Mouse (Mus musculus) heart, embryonic 16.5 days (tissue): ENCODE results near the gene Col4a2. TPM values are rescaled to one million over a fixed set of nuclear protein-coding genes. Genes with fewer than 3 reads are reported as not detected.

Experiments used
- ATAC-seq: fragments of 200-750 bp; cut with Nextera tagmentation; replicated peaks from 2 replicates; pipeline ENCODE4 v1.8.0; 2017; ENCODE audit warnings: moderate number of reproducible peaks; ENCODE audit not compliant: insufficient read depth, low FRiP score; ENCODE audit errors: extremely low read depth
- H3K27ac ChIP-seq: fragments of 300-500 bp; sonication (generic); 2 replicates; pipeline ENCODE4 v1.5.1; 2014; ENCODE audit warnings: mild to moderate bottlenecking, low read length, control low read depth, moderate library complexity
- H3K27me3 ChIP-seq: fragments of 300-500 bp; sonication (generic); 2 replicates; pipeline ENCODE4 v1.6.1; 2014; ENCODE audit warnings: low read length, mixed read lengths; ENCODE audit not compliant: control insufficient read depth, insufficient read depth
- H3K36me3 ChIP-seq: fragments of 300-500 bp; sonication (generic); 2 replicates; pipeline ENCODE4 v1.6.1; 2014; ENCODE audit not compliant: control insufficient read depth, insufficient read depth
- H3K4me1 ChIP-seq: fragments of 300-500 bp; sonication (generic); 2 replicates; pipeline ENCODE4 v1.6.1; 2014; ENCODE audit warnings: low read length, mixed read lengths; ENCODE audit not compliant: control insufficient read depth, insufficient read depth
- H3K4me2 ChIP-seq: fragments of 300-500 bp; sonication (generic); 2 replicates; pipeline ENCODE4 v1.6.1; 2014; ENCODE audit warnings: low read depth, mild to moderate bottlenecking, control low read depth, low read length
- H3K4me3 ChIP-seq: fragments of 300-500 bp; sonication (generic); 2 replicates; pipeline ENCODE4 v1.5.1; 2014; ENCODE audit warnings: mild to moderate bottlenecking, control low read depth, low read length
- H3K9ac ChIP-seq: fragments of 300-500 bp; sonication (generic); 2 replicates; pipeline ENCODE4 v1.6.1; 2014; ENCODE audit warnings: low read length, control low read depth
- H3K9me3 ChIP-seq: fragments of 300-500 bp; sonication (generic); replicated peaks from 2 replicates; pipeline ENCODE4 v1.6.1; 2016; ENCODE audit warnings: low read length; ENCODE audit not compliant: control insufficient read depth
- WGBS: fragments of 180-500 bp; shearing (Covaris S2); extraction: QIAGEN DNeasy Blood & Tissue Kit; methylation state at CpG from one replicate; pipeline ENCODE4 v1.1.7; 2014; 5-methylcytosine and 5-hydroxymethylcytosine counted together
- polyA plus RNA-seq: library from polyadenylated mRNA; unstranded; fragments of >200 nt; fragmentation: Nextera tagmentation; extraction: Ambion mirVana; gene quantifications from 2 replicates; pipeline ENCODE4 v1.2.1, GENCODE M21; 2015

Gene Col4a2
- polyA plus RNA-seq, 1 experiment from 2014 or later = 80.1 TPM

DNA sequence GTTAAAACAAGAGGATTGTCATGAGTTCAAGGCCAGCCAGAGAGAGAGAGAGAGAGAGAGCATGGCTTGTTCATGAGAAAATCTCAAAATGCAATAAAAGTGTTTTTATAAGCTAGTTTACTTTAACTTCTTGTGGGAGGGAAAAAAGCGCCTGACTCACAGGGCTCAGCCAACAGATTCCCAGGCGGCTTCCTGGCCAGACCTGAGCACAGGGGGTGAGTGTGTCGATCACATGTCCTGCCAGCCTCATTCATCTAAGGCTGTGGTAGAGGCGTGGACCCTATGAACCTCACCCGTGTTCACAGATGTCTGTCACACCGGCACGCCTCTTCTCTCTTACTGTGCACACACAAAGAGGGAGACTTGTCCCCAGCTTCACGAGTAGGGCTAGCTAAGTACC is 87.6 kb downstream of the Col4a2 start:
- Histone ChIP-seq H3K4me1 (peaks cover 17% of the 10 kb centered on the region), H3K27me3 (no peaks in the 10 kb centered on the region), H3K4me3 (no peak overlapping the region), H3K9me3 (no peaks in the 10 kb centered on the region), H3K27ac (peak overlapping the region; percentile 69), H3K36me3 (peaks cover 24% of the 10 kb centered on the region), H3K9ac (no peak overlapping the region), H3K4me2 (no peak overlapping the region)
- 70% methylated on average over 8 of the region's 8 CpGs for WGBS
- peak; percentile 41; the same call in 1 of the 2 replicates for ATAC-seq

DNA sequence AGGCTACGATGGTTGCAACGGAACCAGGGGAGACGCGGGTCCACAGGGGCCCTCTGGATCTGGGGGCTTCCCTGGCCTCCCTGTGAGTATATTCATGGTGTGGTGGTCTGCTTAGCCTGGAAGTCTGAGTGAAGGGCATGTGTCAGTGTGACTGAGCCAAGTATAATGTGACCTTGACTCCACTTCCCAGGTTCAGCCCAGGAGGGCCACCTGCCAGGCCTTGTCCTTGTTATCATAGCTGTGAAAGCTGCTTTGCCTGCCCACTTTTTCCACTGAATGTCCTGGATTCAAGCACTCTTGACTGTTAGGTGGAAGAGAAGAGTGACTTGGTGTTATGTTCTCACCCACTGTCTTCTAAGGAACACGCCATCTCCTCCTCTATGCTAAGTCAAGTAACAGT is 88.6 kb downstream of the Col4a2 start:
- peaks cover 24% of the 10 kb centered on the region for H3K36me3 ChIP-seq
- H3K9ac ChIP-seq = no peak overlapping the region
- no peak overlapping the region for H3K4me3 ChIP-seq
- ATAC-seq = no peak
- WGBS = 92% methylated on average over 5 of the region's 5 CpGs
- peaks cover 17% of the 10 kb centered on the region for H3K4me1 ChIP-seq
- H3K4me2 ChIP-seq = no peak overlapping the region
- H3K27me3 ChIP-seq = no peaks in the 10 kb centered on the region
- no peak overlapping the region for H3K27ac ChIP-seq
- no peaks in the 10 kb centered on the region for H3K9me3 ChIP-seq

DNA sequence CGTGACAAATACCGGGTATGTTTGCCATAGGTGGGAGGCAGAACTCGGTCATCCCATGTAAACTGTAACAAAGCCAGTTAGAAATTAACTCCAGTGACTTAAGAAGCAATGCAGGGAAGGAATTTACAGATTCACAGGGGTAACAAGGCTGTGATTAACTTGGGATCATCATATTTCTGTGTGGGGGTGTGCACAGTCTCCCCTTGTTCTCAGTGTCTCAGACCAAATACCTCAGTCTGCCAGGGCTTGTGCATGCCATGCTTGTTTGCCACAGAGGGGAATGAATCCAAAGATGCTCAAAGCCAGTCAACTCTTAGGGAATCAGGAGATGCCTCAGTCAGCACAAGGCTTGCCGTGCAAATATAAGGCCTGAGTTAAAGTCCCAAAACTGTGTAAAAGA is 89.6 kb downstream of the Col4a2 start:
- Histone ChIP-seq H3K9ac (no peak overlapping the region), H3K27ac (no peak overlapping the region), H3K4me2 (no peak overlapping the region), H3K4me1 (peaks cover 18% of the 10 kb centered on the region), H3K27me3 (no peaks in the 10 kb centered on the region), H3K36me3 (peaks cover 25% of the 10 kb centered on the region), H3K4me3 (no peak overlapping the region), H3K9me3 (no peaks in the 10 kb centered on the region)
- WGBS = 94% methylated on average over 4 of the region's 4 CpGs
- no peak for ATAC-seq

DNA sequence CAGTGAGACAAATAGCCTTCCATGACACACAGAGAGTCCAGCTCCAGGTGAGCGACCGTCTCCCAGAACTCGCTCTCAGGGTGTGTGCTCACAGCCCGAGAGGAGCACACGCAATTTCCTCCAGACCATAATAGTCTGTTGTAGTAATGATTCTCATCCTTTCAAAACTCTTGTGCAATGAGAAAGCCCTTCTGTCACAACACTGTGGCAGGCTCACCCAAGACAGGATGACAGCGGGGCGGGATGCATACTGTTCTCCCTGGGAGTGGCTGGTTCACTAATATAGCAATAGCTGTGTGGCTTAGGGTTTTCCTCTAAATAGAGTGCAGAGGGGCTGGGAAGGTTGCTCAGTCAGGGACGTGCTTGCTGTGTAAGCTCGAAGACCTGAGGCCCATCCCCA is 91.2 kb downstream of the Col4a2 start:
- WGBS = 89% methylated on average over 9 of the region's 9 CpGs

DNA sequence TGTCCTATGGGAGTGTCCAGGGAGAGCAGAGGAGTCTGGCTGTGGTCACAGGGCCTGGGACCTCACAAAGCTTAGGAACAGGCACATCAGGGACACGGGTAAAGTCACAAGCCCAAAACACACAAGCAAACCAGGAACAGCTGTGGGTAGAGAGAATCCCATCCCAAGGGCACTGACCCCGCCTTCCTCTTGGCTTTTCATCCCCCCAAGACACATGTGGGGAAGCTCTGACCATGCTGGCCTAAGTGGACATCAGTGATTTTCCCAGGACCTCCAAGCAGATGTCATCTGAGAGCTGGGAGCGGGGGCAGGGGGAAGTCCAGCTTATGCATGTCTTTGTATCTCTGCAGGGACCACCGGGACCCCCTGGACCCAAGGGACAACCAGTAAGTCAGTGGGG is 92.0 kb downstream of the Col4a2 start:
- H3K27ac ChIP-seq = no peak overlapping the region
- H3K9ac ChIP-seq = no peak overlapping the region
- no peaks in the 10 kb centered on the region for H3K9me3 ChIP-seq
- H3K4me1 ChIP-seq = peaks cover 15% of the 10 kb centered on the region
- H3K27me3 ChIP-seq = no peaks in the 10 kb centered on the region
- H3K4me3 ChIP-seq = no peak overlapping the region
- peaks cover 41% of the 10 kb centered on the region for H3K36me3 ChIP-seq
- 69% methylated on average over 4 of the region's 4 CpGs for WGBS
- ATAC-seq = no peak
- H3K4me2 ChIP-seq = no peak overlapping the region

More for the DNA sequence above, 91.2 kb downstream of the Col4a2 start:
- Histone ChIP-seq H3K4me2 (no peak overlapping the region), H3K9ac (no peak overlapping the region), H3K4me3 (no peak overlapping the region), H3K27me3 (no peaks in the 10 kb centered on the region), H3K9me3 (no peaks in the 10 kb centered on the region), H3K4me1 (peaks cover 15% of the 10 kb centered on the region), H3K36me3 (peaks cover 40% of the 10 kb centered on the region), H3K27ac (no peak overlapping the region)
- ATAC-seq = no peak

DNA sequence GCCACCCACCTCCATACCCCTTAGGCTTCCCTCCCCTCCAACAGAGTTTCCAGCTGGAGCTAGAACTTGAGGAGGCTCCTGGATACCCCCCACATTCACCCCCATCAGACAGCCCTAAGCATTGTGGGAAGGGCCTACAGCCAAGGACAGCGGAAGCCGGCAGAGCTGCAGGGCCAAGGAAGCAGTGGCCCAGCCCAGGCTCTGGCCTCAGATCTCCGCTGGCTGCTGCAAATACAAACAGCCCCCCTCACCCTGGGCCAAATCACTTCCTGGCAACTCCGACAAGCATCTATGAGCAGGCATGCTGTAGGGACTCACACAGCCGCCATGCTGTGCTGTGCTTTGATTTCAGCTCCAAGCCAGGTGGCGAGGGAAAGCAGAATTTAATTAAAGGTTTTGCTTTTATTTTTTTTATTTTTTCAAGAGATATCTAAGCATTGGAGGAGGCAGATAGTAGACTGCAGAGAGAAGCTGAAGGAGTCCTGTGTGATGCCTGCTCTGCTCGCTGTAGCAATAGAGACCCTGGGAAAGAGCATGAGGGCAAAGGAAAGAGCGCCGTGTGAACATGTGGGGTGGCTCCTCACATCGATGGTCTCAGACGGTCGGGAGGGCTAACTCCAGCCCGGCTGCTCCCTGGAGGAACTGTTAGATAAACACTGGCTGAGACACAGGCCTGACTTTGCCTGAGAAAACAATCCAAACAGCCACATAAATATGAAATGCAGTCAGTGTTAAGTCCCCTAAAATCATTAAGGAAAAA is 93.3 kb downstream of the Col4a2 start:
- peaks cover 15% of the 10 kb centered on the region for H3K4me1 ChIP-seq
- no peak overlapping the region for H3K4me3 ChIP-seq
- no peaks in the 10 kb centered on the region for H3K9me3 ChIP-seq
- ATAC-seq = peak; percentile 76
- H3K4me2 ChIP-seq = no peak overlapping the region
- no peak overlapping the region; the same call in 1 of the 2 replicates for H3K9ac ChIP-seq
- WGBS = 36% methylated on average over 13 of the region's 13 CpGs
- peak overlapping the region; percentile 67 for H3K27ac ChIP-seq
- H3K36me3 ChIP-seq = peaks cover 50% of the 10 kb centered on the region
- no peaks in the 10 kb centered on the region for H3K27me3 ChIP-seq

DNA sequence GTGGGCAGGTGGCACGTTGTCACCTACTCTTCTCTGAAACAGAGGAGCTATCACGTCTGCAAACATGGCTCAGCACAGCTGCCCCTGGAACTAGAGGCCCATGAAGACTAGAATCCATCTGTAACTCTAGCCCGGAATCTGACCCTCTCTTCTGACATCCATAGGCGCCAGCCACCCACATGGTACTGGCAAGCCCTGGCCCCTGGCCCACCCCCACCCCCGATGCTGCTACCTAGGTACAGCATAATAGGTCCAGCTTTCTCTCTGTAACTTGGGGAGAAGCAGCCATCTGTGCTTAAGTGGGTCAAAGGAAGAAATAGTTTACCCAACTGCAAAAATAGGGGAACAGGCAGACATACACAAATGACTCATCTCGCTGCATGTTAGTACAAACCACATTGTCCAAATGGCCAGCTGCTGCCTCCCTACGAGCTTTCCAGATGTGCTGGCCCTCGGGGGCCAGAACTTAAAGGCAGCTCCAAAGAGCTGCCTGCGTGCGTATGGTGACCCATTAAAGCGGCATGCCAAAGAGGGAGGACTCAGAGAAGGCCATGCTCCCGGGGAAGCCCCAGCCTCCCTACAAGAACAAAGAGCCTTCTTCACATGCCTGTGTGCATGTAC is 99.0 kb downstream of the Col4a2 start:
- H3K4me2 ChIP-seq = no peak overlapping the region
- ATAC-seq = no peak
- peaks cover 44% of the 10 kb centered on the region for H3K36me3 ChIP-seq
- H3K4me1 ChIP-seq = peaks cover 15% of the 10 kb centered on the region
- 73% methylated on average over 12 of the region's 12 CpGs for WGBS
- no peak overlapping the region for H3K4me3 ChIP-seq
- H3K27ac ChIP-seq = peak overlapping the region; percentile 34
- H3K27me3 ChIP-seq = no peaks in the 10 kb centered on the region
- no peak overlapping the region for H3K9ac ChIP-seq
- no peaks in the 10 kb centered on the region for H3K9me3 ChIP-seq

DNA sequence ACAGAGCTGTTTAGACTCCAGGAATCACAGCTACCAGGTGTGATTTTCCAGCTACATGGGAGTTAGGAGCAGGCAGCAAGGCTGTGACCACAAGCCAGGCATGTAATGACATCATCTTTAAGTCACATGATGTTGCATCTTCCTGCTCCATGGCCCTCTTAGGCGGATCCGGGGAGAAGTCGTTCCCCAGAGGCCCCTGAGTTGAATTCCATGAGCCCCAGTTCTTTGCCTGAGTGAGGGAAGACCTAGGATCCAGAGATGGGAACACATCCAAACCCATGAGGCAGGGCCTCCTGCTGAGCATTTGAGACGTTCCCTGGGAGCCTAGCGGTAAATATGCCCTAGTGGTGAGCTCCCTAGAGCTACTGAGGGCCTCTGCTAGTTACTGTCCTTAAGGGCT is 99.8 kb downstream of the Col4a2 start:
- Histone ChIP-seq H3K4me2 (no peak overlapping the region), H3K27me3 (no peaks in the 10 kb centered on the region), H3K9me3 (no peaks in the 10 kb centered on the region), H3K27ac (peak overlapping the region; percentile 34; the same call in 1 of the 2 replicates), H3K36me3 (peaks cover 41% of the 10 kb centered on the region), H3K9ac (no peak overlapping the region), H3K4me1 (peaks cover 13% of the 10 kb centered on the region; the same call in 1 of the 2 replicates), H3K4me3 (no peak overlapping the region)
- ATAC-seq = 0 out of 2 replicates have a peak, but pooled peaks have one; percentile 5
- WGBS = 36% methylated on average over 5 of the region's 5 CpGs

DNA sequence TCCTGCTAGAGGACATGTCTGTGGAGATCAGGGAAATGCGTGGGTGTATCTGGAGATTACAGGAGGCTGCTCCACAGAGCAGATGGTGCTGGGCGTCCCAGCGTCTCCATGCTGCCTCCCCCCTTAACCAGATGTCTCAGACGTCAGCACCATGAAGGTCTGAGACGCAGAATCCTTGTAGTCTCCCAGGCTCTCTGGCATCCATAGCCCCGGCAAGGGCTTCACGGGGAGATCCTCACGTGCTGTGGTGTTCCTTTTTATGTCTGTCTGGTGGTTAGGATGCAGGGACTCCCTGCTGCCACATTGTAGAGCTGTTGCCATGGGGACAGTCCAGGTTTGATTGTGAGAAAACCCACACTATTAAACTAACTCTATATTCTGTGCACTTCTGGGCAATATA is 101.7 kb downstream of the Col4a2 start:
- Histone ChIP-seq H3K9ac (no peak overlapping the region), H3K27ac (no peak overlapping the region), H3K9me3 (no peaks in the 10 kb centered on the region), H3K4me2 (no peak overlapping the region), H3K27me3 (no peaks in the 10 kb centered on the region), H3K4me1 (peaks cover 21% of the 10 kb centered on the region), H3K4me3 (no peak overlapping the region), H3K36me3 (peaks cover 27% of the 10 kb centered on the region)
- no peak for ATAC-seq
- WGBS = 63% methylated on average over 8 of the region's 8 CpGs
